Mouse (Mus musculus): ENCODE measurements around the gene Irf2.

Irf2 gene

DNA sequence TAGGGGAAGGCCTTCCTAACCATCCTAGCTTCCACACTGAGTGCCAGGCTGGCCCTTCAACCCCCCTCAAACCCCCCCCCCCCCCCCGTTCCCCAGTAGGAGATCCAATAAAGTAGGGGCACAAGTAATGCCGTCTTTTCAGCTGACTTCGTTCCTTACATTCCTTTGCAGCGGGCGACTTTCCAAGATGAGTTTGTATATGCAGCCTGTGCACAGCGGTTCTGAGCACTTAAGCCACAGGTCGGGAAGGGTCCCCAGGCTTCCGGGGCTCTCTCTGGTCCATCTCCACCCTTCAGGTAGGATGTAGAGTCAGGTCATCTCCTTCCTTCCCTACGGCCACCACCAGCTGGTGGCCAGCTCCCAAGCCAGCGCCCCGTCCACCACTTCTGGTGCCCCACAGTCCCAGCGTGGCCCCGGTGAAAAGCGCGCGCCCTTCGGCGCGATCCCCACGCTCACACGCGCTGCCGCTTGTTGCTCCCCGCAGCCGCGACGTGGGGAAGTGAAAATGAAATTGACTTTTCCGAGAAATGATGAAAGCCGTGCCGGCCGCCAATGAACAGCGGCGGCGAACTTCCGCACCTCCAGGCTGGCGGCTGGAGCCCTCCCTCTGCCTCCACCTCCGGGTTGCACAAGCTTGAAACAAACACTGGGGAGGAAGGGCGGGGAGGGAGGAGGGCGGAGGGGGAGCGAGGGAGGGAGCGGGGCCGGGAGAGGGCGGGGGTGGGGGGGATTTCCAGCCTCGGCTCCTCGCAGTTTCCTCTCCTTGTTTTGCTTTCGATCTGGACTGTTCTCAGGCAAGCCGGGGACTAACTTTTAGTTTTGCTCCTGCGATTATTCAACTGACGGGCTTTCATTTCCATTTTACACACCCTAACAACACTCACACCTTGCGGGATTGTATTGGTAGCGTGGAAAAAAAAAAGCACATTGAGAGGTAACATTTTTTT lies at the start of gene Irf2:
Gene Irf2 (plus strand): TSS at position 730 of the 947 bp plus-strand sequence.
- DNase-seq (ENCODE audit: low read depth, low spot score), result peak; percentile 92

- no peak for DNase-seq (ENCODE audit: low read depth, low spot score)
These were observed 49.4 kb upstream of the Irf2 start for GRCm38 (mm10) chr8:46690111-46690510.

DNA sequence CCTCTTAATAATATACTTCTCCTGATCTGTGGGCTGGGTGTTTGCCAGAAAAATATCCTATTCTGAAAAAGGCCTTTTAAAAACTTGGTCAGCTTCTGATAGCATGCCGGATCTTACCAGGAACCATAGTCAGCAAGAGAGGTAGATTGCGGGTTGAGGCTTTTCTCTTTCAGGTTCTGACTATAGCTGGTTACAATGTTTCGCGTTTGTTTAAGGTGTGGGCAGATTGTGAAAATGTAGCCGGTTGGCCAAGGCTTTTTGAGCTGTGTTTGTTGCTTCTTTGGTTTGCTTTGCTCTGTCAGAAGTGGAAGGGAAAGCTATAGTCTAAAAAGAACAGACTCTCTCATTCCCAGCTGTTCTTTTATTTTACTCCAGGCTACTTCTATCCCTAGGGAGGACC lies 49.0 kb upstream of the Irf2 start:
- no peak for DNase-seq (ENCODE audit: low read depth, low spot score)

DNA sequence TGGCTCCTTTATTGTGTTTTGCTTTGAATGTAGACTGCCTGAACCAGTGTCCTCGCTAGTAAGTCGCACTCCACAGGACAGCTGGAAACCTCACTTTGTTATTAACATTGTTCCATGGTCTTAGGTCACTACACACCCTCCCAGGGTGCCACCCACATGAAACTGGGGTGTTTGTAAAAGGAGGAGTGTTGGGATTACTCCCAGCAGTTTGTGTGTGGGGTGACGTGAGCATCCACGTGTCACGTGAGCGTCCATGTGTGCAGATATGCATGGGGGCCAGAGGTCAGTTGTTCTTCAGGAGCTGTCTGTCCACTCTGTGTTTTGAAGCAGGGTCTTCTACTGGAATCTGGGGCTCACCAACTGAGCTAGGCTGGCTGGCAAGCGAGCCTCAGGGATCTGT lies 48.2 kb upstream of the Irf2 start:
- no peak for DNase-seq (ENCODE audit: low read depth, low spot score)

GRCm38 (mm10) chr8:46696256-46697041 lies 43.1 kb upstream of the Irf2 start:
- DNase-seq (ENCODE audit: low read depth, low spot score), result no peak

DNA sequence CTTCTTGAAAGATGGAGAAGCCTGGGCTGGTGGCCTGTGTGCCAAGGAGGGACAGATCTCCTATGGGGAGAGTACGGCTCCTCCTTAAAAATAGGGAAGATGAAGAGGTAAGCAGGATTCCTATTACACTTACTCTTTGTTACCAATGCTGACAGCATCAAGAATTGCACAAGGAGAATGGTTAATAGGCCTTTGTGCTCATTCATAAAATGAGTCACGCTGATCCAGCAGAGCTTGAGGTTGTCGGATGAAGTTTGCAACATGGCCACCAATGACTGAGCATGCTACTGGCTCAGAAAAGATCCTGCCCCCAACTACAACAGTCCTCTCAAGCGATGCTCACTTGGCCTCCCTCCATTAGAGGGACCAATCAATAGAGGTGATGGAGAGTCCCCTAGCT lies 42.0 kb upstream of the Irf2 start:
- peak; percentile 39 for DNase-seq (ENCODE audit: low read depth, low spot score)

DNA sequence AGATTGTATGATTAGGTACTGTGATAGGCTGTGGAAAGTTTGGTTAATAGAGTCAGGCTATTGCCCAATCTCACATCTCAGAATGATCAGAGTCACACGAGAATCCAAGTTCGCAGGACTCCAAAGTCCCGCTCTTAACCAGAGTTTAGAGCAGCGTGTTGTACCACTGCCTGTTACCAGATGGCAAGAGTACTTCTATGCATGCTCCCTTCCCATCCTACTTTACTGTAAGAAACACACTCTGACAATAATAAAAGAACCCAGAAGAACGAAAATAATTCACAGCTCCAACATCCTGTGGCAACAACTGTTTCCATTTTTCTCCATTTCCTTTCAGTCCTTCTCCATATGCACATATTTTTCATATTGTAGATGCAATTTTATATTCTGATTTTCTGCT lies 41.4 kb upstream of the Irf2 start:
- no peak for DNase-seq (ENCODE audit: low read depth, low spot score)

DNA sequence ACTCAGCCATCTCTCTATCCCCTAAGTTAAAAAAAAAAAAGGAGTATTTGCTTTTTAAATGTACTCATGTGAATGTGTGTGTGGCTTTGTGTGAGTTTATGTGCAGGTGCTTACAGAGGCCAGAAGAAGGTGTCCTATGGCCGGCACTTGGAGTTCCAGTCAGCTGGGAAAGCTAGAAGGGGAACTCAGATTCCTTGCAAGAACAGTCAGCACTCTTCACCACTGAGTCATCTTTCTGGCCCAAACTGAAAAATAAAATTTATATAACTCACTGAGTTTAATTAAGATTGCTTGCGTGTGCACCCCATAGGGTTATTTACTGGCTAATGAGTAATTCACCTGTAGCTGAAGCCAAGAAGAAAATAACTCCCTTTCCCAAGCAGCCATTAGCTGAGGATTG lies 34.4 kb upstream of the Irf2 start:
- DNase-seq (ENCODE audit: low read depth, low spot score), result peak; percentile 16

DNA sequence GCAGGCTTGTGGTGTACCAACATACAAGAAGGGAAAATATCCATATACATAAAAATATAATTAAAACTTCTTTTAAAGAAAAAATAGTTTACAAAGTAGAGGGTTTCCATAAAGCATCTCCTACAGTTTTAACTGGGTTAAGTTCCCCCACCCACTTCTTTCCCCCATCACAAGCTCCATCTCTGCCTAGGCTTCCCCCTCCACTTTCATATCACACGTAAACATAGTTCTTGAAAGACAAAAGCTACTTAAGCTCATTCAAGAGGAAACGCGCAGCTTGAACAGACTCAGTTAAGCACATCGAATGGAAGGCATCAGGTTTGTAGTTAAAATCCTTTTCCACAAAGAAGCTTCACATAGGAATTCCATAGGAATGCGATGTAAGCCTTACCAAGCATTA lies 32.8 kb upstream of the Irf2 start:
- DNase-seq (ENCODE audit: low read depth, low spot score), result no peak

GRCm38 (mm10) chr8:46709302-46709701 lies 30.2 kb upstream of the Irf2 start:
- no peak for DNase-seq (ENCODE audit: low read depth, low spot score)

DNA sequence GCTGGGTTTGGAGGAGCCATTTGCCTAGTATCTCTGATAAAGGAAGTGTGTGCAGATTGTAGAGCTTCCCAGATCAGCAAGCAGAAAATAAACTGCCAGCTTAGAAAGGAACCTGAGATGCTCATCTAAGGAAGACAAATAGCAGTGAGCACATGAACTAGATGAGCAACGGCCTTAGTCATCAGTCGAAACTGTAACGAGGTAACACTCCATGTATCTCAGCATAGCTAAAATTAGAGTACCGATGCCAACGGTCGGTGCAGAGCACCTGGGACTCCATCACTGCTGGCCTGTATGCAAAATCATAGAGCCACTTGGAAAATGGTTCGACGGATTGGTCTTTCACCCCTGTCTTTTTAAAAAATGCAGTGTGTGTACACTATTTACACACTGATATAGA lies 29.2 kb upstream of the Irf2 start:
- no peak for DNase-seq (ENCODE audit: low read depth, low spot score)

- peak; percentile 47 for DNase-seq (ENCODE audit: low read depth, low spot score)
These were observed 28.0 kb upstream of the Irf2 start for GRCm38 (mm10) chr8:46711496-46711895.

DNA sequence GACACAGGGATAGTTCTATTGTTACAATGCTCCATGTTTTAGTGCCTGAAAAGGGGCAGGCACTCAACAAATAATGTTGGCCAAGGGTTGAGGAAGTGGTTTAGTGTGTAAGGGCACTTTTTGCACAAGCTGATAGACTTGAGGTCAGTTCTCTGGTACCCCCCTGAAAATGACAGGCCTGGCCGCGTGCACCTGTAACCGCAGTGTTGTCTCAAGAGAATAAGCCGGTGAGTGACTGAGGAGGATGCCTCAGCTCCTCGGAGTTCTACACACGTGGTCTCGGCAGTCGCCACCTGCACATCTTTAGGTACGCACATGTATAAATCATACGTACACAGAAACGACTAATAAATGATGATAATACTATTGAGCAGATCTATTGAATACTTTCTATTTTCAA lies 26.4 kb upstream of the Irf2 start:
- DNase-seq (ENCODE audit: low read depth, low spot score), result no peak

DNA sequence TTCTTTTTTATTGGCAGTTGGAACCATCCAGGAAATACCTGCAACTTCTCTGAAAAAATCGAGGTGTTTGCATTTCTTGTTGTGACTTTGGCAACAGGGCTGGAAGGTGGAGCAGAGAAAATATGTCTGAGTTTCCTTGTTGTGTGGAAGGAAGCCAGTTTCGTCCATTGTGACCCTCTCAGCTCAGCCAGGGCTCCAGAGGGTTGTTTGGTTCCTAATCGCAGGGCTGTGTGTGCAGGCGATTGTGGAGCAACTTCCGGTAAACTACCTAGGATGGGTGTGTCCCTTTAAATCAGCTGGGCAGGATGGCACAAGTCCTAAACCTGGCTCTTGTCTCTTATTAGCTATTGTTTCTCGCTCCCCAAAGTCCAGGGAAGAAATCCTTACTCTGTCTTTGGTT lies 25.7 kb upstream of the Irf2 start:
- no peak for DNase-seq (ENCODE audit: low read depth, low spot score)

DNA sequence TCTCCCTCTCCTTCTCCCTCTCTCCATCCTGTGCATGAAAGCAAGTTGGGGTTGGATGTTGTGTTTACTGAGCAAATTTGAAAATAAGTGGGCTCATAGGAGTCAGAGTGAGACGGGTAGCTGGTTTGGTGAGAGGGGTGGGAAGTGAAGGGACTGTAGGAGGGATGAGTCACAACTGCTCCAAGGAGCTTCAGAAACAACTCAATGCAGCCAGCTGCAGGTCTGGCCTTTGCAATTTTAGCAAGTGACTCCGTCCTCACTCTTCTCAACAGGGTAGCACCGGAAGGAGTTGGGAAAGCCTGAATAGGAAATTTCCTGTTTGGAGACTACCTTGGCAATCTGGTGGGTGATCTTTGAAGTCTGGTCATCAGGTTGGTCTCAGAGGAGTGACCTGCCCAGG lies 25.1 kb upstream of the Irf2 start:
- DNase-seq (ENCODE audit: low read depth, low spot score), result peak; percentile 47

DNA sequence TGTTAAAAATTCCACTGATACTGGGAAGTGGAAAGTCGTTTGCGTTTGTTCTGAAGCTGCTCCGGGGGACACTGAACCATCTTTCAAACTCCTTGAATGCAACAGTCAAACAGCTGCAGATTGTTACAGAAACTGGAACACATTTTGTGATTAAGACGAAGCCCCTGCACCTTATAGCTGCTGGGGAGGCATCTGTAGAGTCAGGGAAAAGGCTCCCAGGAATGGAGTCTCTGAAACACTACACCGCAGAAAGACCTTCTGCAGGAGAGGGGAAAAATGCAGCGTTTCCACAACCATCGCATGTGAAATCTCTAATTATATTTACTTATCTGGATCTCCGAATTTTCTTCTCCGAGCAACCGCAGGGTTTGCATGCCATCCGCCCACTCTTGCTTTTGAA lies 23.1 kb upstream of the Irf2 start:
- no peak for DNase-seq (ENCODE audit: low read depth, low spot score)

DNA sequence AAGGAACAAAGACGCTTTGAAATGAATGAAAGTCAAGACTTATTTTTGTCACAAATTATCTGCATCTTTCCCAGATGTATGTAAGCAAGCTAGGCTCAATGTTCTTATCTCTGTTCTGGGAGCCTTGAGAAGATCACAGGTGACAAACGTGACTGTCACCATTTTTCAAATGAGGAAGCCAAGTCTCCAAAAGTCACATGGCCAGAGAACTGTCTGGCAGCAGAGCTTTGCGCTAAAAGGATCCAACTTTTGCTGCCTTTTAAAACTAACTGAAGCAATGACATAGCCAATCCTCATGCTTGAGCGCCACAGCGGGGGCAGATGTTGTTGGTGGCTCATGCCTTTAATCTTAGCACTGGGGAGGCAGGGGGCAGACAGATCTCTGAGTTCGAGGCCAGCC lies 22.4 kb upstream of the Irf2 start:
- no peak for DNase-seq (ENCODE audit: low read depth, low spot score)

DNA sequence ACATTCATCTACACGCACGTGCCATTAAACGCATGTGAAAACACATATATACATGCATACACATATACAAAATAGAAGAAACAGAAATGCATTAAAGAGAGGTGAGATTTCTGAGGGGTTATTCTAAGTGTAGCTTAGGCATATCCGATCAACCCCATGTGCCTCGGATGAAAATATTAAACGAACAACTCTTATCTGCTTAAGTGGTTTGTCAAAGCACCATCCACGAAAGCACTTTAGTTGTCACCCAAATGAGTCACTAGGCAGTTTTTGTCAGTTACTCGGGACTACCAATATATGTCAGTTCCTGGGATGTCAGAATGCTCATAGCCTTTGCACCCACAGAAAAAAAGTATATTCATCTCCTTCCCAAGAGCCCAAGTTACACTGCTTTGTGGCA lies 21.2 kb upstream of the Irf2 start:
- no peak for DNase-seq (ENCODE audit: low read depth, low spot score)

DNA sequence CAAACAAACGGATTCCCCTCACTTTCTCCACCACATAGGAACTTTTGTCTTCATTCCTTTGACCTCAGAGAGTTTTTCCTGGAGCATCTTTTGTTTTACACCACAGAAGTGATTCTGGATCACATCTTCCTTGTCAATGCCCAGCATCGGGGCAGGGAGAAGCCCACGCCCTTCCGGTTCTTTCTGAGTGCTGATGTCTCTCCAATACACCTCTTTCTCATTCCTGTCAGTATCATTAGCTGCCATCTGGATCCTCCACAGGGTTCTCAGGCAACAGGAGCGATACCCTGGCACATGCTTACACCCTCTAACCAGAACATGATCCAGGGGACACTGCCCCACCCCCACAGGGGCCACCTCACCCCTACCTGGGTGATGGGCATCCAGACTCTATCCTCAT lies 20.8 kb upstream of the Irf2 start:
- no peak for DNase-seq (ENCODE audit: low read depth, low spot score)

- no peak for DNase-seq (ENCODE audit: low read depth, low spot score)
These were observed 18.9 kb upstream of the Irf2 start for GRCm38 (mm10) chr8:46720656-46721055.

- peak; percentile 37 for DNase-seq (ENCODE audit: low read depth, low spot score)
These were observed 18.3 kb upstream of the Irf2 start for GRCm38 (mm10) chr8:46721065-46721845.

GRCm38 (mm10) chr8:46722536-46722935 lies 17.0 kb upstream of the Irf2 start:
- no peak for DNase-seq (ENCODE audit: low read depth, low spot score)
